In the genomic region with DNA sequence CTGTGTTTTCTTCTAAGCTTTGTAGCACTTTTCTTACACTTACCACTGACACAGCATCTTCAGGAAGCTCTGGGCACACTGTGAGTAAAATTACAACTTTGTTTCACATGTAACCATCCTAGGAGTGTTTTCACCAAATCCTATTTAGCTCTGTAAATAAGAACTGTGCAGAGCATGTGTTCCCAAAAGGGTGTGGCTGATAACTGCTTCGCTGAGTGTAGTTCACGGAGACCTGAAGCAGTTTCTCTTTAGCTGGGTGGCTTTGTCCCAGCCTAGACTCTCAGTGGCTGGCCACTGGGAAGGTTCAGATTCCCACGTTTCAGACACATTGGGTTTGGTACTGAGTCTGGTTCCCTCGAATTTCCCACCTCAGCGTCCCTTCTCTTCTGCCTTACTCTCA, we compare ENCODE assay signal across 26 mouse cellular contexts. TPM values are rescaled to one million over a fixed set of nuclear protein-coding genes. Genes with fewer than 3 reads are reported as not detected.
DNase-seq lines count a peak whose midpoint lies in the region; ATAC-seq and TF ChIP-seq lines count a peak whose summit lies in the region.
"Had no signal": no experiment of that assay in that cellular context is flagged by ENCODE, and none has a peak within 500 bp of the region (broad histone marks: within the 10 kb centered on the region; RNA-seq: fewer than 3 reads in every experiment).

No protein-coding gene starts in this region.

- no peak for TF ChIP-seq CTCF in lung, postnatal 0 days (IDR thresholded peaks at IDR 0.05)

- H3K4me3 ChIP-seq in lung, postnatal 0 days (ENCODE audit: low read depth, low read length), result no peak overlapping the region
- H3K4me3 ChIP-seq in intestine, embryonic 16.5 days (ENCODE audit: low read length), result no peak overlapping the region
- H3K4me3 ChIP-seq in stomach, embryonic 15.5 days (replicated peaks), result no peak overlapping the region
- H3K4me3 ChIP-seq: embryonic facial prominence, embryonic 12.5 days; embryonic facial prominence, embryonic 15.5 days; heart, adult 2 months; heart, embryonic 10.5 days; heart, embryonic 13.5 days; hindbrain, embryonic 10.5 days; hindbrain, embryonic 13.5 days had no signal

- no peaks in the 10 kb centered on the region for H3K9me3 ChIP-seq in lung, postnatal 0 days (ENCODE audit: low read length)
- no peaks in the 10 kb centered on the region for H3K9me3 ChIP-seq in intestine, embryonic 16.5 days (ENCODE audit: control insufficient read depth, low read length)
- no peaks in the 10 kb centered on the region for H3K9me3 ChIP-seq in stomach, embryonic 15.5 days
- H3K9me3 ChIP-seq: embryonic facial prominence, embryonic 12.5 days; embryonic facial prominence, embryonic 15.5 days; G1E; heart, embryonic 10.5 days; heart, embryonic 13.5 days; hindbrain, embryonic 10.5 days; hindbrain, embryonic 13.5 days had no signal

- TF ChIP-seq EP300 in lung, postnatal 0 days (IDR thresholded peaks at IDR 0.05), result no peak

- H3K4me1 ChIP-seq in lung, postnatal 0 days (ENCODE audit: insufficient read depth, low read depth, low read length), result no peaks in the 10 kb centered on the region
- H3K4me1 ChIP-seq in intestine, embryonic 16.5 days (ENCODE audit: control insufficient read depth, insufficient read depth, low read length), result no peaks in the 10 kb centered on the region
- no peaks in the 10 kb centered on the region for H3K4me1 ChIP-seq in stomach, embryonic 15.5 days
- H3K4me1 ChIP-seq: embryonic facial prominence, embryonic 12.5 days; embryonic facial prominence, embryonic 15.5 days; heart, embryonic 10.5 days; heart, embryonic 13.5 days; hindbrain, embryonic 10.5 days; hindbrain, embryonic 13.5 days had no signal

- H3K4me2 ChIP-seq in lung, postnatal 0 days (replicated peaks; ENCODE audit: low read depth, low read length), result no peak overlapping the region
- no peak overlapping the region; the same call in 1 of the 2 replicates for H3K4me2 ChIP-seq in intestine, embryonic 16.5 days (ENCODE audit: low read depth, low read length)
- no peak overlapping the region for H3K4me2 ChIP-seq in stomach, embryonic 15.5 days
- H3K4me2 ChIP-seq: embryonic facial prominence, embryonic 12.5 days; embryonic facial prominence, embryonic 15.5 days; heart, embryonic 13.5 days; hindbrain, embryonic 13.5 days had no signal

- no peaks in the 10 kb centered on the region for H3K27me3 ChIP-seq in lung, postnatal 0 days (replicated peaks; ENCODE audit: insufficient read depth, low read length)
- H3K27me3 ChIP-seq in intestine, embryonic 16.5 days (replicated peaks; ENCODE audit: control insufficient read depth, insufficient read depth, low read length), result no peaks in the 10 kb centered on the region
- no peaks in the 10 kb centered on the region for H3K27me3 ChIP-seq in stomach, embryonic 15.5 days (replicated peaks)
- H3K27me3 ChIP-seq: embryonic facial prominence, embryonic 12.5 days; embryonic facial prominence, embryonic 15.5 days; heart, embryonic 13.5 days; hindbrain, embryonic 13.5 days; Patski had no signal

- intact Hi-C loops in heart, postnatal 25 days (cut with DNase I), result no loop called here
- intact Hi-C loops in heart, postnatal 10 days (cut with DNase I), result no loop called here

- WGBS in lung, postnatal 0 days, result 55% methylated on average over 5 of the region's 5 CpGs
- WGBS in intestine, embryonic 16.5 days, result 60% methylated on average over 5 of the region's 5 CpGs
- 65% methylated on average over 5 of the region's 5 CpGs for WGBS in stomach, embryonic 15.5 days

- H3K9ac ChIP-seq in lung, postnatal 0 days (replicated peaks; ENCODE audit: low read depth), result no peak overlapping the region
- H3K9ac ChIP-seq in intestine, embryonic 16.5 days (ENCODE audit: low read depth, low read length), result peak overlapping the region; percentile 10; the same call in 1 of the 2 replicates
- no peak overlapping the region for H3K9ac ChIP-seq in stomach, embryonic 15.5 days
- H3K9ac ChIP-seq: embryonic facial prominence, embryonic 12.5 days; embryonic facial prominence, embryonic 15.5 days; forebrain, postnatal 0 days; heart, embryonic 13.5 days; hindbrain, embryonic 13.5 days had no signal

- H3K27ac ChIP-seq in lung, postnatal 0 days (ENCODE audit: low read length), result no peak overlapping the region
- no peak overlapping the region for H3K27ac ChIP-seq in intestine, embryonic 16.5 days (ENCODE audit: low read length)
- H3K27ac ChIP-seq in stomach, embryonic 15.5 days, result peak overlapping the region; percentile 40; the same call in 1 of the 2 replicates
- H3K27ac ChIP-seq: embryonic facial prominence, embryonic 12.5 days; embryonic facial prominence, embryonic 15.5 days; heart, adult 2 months; heart, embryonic 10.5 days; heart, embryonic 13.5 days; hindbrain, embryonic 10.5 days; hindbrain, embryonic 13.5 days had no signal

- H3K36me3 ChIP-seq in lung, postnatal 0 days (ENCODE audit: insufficient read depth, low read length), result no peaks in the 10 kb centered on the region
- no peaks in the 10 kb centered on the region for H3K36me3 ChIP-seq in intestine, embryonic 16.5 days (ENCODE audit: control insufficient read depth, insufficient read depth, low read length)
- no peaks in the 10 kb centered on the region for H3K36me3 ChIP-seq in stomach, embryonic 15.5 days
- H3K36me3 ChIP-seq: embryonic facial prominence, embryonic 12.5 days; embryonic facial prominence, embryonic 15.5 days; G1E; heart, embryonic 10.5 days; heart, embryonic 13.5 days; hindbrain, embryonic 10.5 days; hindbrain, embryonic 13.5 days had no signal

- peak; percentile 34 for DNase-seq in lung, postnatal 0 days (ENCODE audit: low spot score)
- no peak for DNase-seq in lung, postnatal 10 days
- DNase-seq in heart, postnatal 25 days (ENCODE audit: low spot score), result no peak
- no peak for DNase-seq in heart, postnatal 10 days
- no peak for DNase-seq in liver
- DNase-seq: adrenal gland, postnatal 10 days; adrenal gland, postnatal 36 days; cerebellum, adult 18-20 months; cerebellum, adult 9-10 months; cerebellum, postnatal 14 days; forebrain, postnatal 0 days; gastrocnemius, postnatal 25 days; heart, adult 2 months; heart, postnatal 36 days had no signal

- peak; percentile 63; the same call in 1 of the 2 replicates for ATAC-seq in lung, postnatal 0 days
- peak; percentile 75 for ATAC-seq in intestine, embryonic 16.5 days
- peak; percentile 71 for ATAC-seq in stomach, embryonic 15.5 days (ENCODE audit: insufficient read depth, low FRiP score, low read depth)
- ATAC-seq: forebrain, embryonic 14.5 days; forebrain, postnatal 0 days; hindbrain, embryonic 16.5 days; Patski had no signal

RNA-seq across cellular contexts. Expression of gene Zfp281, which starts 22.4 kb away (rescaled TPM):
- 15.3 and 16.4 TPM in 2 replicates for polyA plus RNA-seq in lung, postnatal 0 days (2015; fragmentation: Nextera tagmentation; extraction: Ambion mirVana)
- 11.1 and 12.0 TPM in 2 replicates for polyA plus RNA-seq in intestine, embryonic 16.5 days (2015; fragmentation: Nextera tagmentation; extraction: Ambion mirVana)
- polyA plus RNA-seq in stomach, embryonic 15.5 days (2015; fragmentation: Nextera tagmentation; extraction: Ambion mirVana), result 16.0 and 16.7 TPM in 2 replicates
- 10 to 100 TPM; 10.1 to 12.0 TPM for total RNA-seq in heart, postnatal 25 days (2021)
- total RNA-seq in heart, postnatal 10 days (2021), result 10 to 100 TPM; 12.1 to 14.8 TPM
